Mouse (Mus musculus) forebrain, embryonic 13.5 days (tissue): ENCODE results near the gene Tmed9. TPM values are rescaled to one million over a fixed set of nuclear protein-coding genes. Genes with fewer than 3 reads are reported as not detected.
"Not testable (repeated sequence)": the region's sequence is repeated elsewhere in the genome, so short reads cannot be mapped to it uniquely, and the experiment has no call there.

ENCODE experiments used
- ATAC-seq: fragments of 200-750 bp; cut with Nextera tagmentation; 2 replicates; pipeline ENCODE4 v1.8.0; 2017
- H3K27ac ChIP-seq: fragments of 300-500 bp; sonication (generic); 2 replicates; pipeline ENCODE4 v1.5.1; 2015; ENCODE audit warnings: inconsistent platforms, mild to moderate bottlenecking, moderate library complexity
- H3K27me3 ChIP-seq: fragments of 300-500 bp; sonication (generic); 2 replicates; pipeline ENCODE4 v1.6.1; 2015; ENCODE audit warnings: mild to moderate bottlenecking, inconsistent platforms
- H3K36me3 ChIP-seq: fragments of 300-500 bp; sonication (generic); 2 replicates; pipeline ENCODE4 v1.6.1; 2015; ENCODE audit warnings: mild to moderate bottlenecking, inconsistent platforms; ENCODE audit not compliant: poor library complexity, severe bottlenecking
- H3K4me1 ChIP-seq: fragments of 300-500 bp; sonication (generic); 2 replicates; pipeline ENCODE4 v1.6.1; 2015; ENCODE audit warnings: inconsistent platforms
- H3K4me2 ChIP-seq: fragments of 300-500 bp; sonication (generic); 2 replicates; pipeline ENCODE4 v1.6.1; 2015; ENCODE audit warnings: inconsistent platforms, mild to moderate bottlenecking, moderate library complexity
- H3K4me3 ChIP-seq: fragments of 300-500 bp; sonication (generic); 2 replicates; pipeline ENCODE4 v1.5.1; 2015; ENCODE audit warnings: mild to moderate bottlenecking, inconsistent platforms
- H3K9ac ChIP-seq: fragments of 300-500 bp; sonication (generic); 2 replicates; pipeline ENCODE4 v1.6.1; 2015; ENCODE audit warnings: mild to moderate bottlenecking, inconsistent platforms
- H3K9me3 ChIP-seq: fragments of 300-500 bp; sonication (generic); replicated peaks from 2 replicates; pipeline ENCODE4 v1.6.1; 2016; ENCODE audit warnings: inconsistent platforms
- WGBS: fragments of 180-500 bp; shearing (Covaris S2); methylation state at CpG from one replicate; pipeline ENCODE4 v1.1.7; 2015; 5-methylcytosine and 5-hydroxymethylcytosine counted together
- polyA plus RNA-seq: library from polyadenylated mRNA; unstranded; fragments of >200 nt; fragmentation: Nextera tagmentation; extraction: Ambion mirVana; gene quantifications from 2 replicates; pipeline ENCODE4 v1.2.1, GENCODE M21; 2015

Gene Tmed9
- polyA plus RNA-seq, 1 experiment from 2014 or later: 101 TPM

DNA sequence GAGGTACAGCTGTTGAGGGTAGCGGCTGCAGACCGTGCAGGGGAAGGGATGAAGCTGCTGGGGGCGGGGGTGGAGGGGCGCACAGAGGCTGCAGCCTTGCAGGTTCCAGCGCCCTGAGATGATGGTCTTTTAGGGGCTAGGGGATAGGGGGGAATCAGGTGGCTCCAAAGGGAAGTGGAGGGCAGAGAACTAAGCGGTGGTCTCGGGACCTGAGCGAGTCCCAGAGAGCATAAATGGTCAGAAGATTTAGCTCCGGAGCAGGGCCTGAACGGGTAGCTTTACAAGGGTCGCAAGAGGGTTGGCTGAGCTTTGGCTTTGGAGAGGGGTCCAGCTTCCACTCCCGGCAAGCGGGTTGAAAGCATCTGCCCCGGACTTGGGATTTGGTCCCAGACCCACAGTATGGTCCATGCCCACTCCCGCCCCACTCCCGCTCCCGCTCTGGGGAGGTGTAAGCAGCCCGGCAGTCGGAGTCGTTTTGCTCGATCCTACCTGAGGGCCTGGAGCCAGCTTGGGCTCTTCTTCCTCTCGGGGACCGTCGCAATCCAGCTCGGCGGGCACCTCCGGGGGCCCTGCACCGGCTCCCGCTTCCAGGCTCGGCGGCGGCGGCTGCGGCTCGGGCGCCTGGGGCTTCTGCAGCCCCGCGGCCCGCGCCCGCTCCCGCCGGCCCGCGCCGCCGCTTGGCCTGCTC is 3.1 kb upstream of the Tmed9 start:
- H3K27ac ChIP-seq: peak overlapping the region; percentile 91
- no peaks in the 10 kb centered on the region for H3K27me3 ChIP-seq

DNA sequence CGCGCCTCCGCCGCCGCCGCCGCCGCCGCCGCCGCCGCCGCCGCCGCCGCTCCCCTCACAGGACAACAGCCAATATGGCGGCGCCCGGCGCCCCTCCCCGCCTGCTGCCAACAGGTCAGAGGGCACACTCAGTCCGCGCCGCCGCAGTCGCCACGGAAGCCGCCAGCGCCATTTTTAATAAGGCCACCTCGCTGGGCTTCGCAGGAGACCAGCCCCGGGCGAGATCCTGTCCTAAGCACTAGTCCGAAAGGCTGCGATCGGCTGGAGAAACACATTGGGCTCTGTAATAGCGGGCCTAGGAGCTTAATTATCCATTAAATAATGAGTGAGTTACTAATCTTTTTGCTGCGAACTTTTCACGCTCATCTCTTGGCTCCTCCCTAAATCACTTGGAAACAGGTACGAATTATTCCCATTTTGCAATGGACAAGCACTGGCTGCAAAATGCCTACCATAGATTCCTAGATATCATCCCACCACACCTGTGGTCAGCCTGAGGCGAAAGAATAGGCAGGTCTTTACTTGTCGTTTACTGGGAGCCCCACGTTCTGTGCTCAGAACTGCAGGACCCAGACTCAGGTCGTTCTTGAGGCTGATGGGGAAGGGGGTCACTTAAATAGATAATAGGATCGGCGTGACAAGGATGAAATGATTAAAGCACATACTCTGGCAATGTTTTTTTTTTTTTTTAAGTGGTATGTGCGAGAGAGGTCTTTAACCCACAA is 2.3 kb upstream of the Tmed9 start, which contains the start of gene Fam193b:
Gene Fam193b, minus strand, starts transcription at position 94 of the 725 bp plus-strand sequence.
- ATAC-seq: peak; percentile 93
- 3% methylated on average over 30 of the region's 47 CpGs for WGBS
- peaks cover 39% of the 10 kb centered on the region for H3K4me1 ChIP-seq

More for the DNA sequence above, 3.1 kb upstream of the Tmed9 start:
- 0% methylated on average over 40 of the region's 47 CpGs for WGBS
- peak overlapping the region; percentile 98 for H3K4me2 ChIP-seq
- no peaks in the 10 kb centered on the region for H3K9me3 ChIP-seq
- H3K36me3 ChIP-seq: peaks cover 27% of the 10 kb centered on the region
- peak; percentile 74 for ATAC-seq
- peak overlapping the region; percentile 99 for H3K9ac ChIP-seq
- peak overlapping the region; percentile 96 for H3K4me3 ChIP-seq
- H3K4me1 ChIP-seq: peaks cover 39% of the 10 kb centered on the region

DNA sequence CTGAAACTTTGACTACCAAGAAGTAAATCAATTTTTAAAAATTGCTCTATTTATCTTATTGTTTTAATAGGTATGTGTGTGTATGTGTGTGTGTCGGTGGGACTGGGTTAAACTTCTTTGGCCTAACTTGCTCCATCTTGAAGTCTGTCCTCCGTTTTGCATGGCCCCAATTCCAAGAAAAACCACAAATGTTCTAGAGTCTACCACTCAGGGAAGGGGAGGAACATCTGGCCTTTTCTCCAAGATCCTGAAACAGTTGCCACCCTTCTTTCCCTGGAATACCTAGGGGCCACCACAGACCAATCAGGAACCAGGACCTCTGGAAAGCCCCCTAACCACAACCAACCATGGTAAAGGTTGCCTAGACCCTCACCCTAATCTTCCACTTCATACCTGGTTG is 1.6 kb upstream of the Tmed9 start:
- Histone ChIP-seq H3K4me2 (peak overlapping the region; percentile 30), H3K36me3 (peaks cover 14% of the 10 kb centered on the region), H3K4me3 (peak overlapping the region; percentile 96; the same call in 1 of the 2 replicates), H3K4me1 (peaks cover 35% of the 10 kb centered on the region), H3K27me3 (no peaks in the 10 kb centered on the region), H3K9me3 (no peaks in the 10 kb centered on the region), H3K9ac (no peak overlapping the region), H3K27ac (no peak overlapping the region)
- WGBS: 88% methylated on average over 2 of the region's 2 CpGs
- ATAC-seq: no peak

More for the DNA sequence above, 2.3 kb upstream of the Tmed9 start, which contains the start of gene Fam193b:
- peak within 1 kb of the TSS; percentile 96 for H3K4me3 ChIP-seq
- H3K36me3 ChIP-seq: peaks cover 21% of the 10 kb centered on the region
- H3K27ac ChIP-seq: peak within 1 kb of the TSS; percentile 91
- H3K4me2 ChIP-seq: peak within 1 kb of the TSS; percentile 98
- H3K27me3 ChIP-seq: no peaks in the 10 kb centered on the region
- H3K9ac ChIP-seq: peak within 1 kb of the TSS; percentile 99
- H3K9me3 ChIP-seq: no peaks in the 10 kb centered on the region

DNA sequence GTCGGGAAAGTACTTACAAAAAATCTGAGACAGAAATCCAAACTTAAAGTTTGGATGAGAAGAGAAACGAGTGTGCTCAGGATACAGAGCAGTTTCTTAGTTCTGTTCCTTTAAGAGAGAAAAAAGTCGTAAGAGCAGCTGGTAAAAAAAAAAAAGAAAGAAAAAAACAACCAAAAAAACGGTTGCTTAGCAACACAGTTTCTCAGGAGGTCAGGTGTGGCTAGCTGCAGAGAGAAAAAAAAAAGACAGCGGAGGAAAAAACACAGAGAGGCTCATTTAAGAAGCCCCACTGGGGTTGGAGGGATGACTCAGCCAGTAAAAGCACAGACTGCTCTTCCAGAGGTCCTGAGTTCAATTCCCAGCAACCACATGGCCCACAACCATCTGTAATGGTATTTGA is 789 bp downstream of the Tmed9 start:
- no peak for ATAC-seq
- Histone ChIP-seq H3K27me3 (no peaks in the 10 kb centered on the region), H3K9ac (no peak overlapping the region), H3K36me3 (no peaks in the 10 kb centered on the region), H3K27ac (no peak overlapping the region), H3K4me2 (no peak overlapping the region), H3K4me3 (no peak overlapping the region), H3K4me1 (peaks cover 17% of the 10 kb centered on the region), H3K9me3 (peaks cover 4% of the 10 kb centered on the region; the same call in 1 of the 2 replicates)
- WGBS: 68% methylated on average over 5 of the region's 5 CpGs

DNA sequence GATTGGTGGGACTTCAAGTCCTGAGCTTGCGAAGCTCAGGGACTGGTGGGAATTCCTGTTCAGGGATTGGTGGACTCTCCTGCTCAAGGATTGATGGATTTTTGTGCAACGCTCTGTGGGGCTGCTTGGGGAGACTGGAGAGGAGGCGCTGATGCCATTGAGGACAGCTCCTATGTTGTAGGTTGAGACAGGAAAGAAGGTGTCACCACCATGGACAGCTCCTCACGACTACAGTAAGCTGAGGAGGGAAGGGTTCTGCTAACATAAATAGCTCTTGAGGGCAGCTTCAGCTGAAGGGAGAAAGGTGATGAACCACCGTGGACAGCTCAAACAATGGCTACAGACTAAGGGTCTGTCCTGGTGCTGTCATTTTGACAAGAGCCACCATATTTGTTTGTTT is 2.4 kb downstream of the Tmed9 start:
- Histone ChIP-seq H3K9me3 (peaks cover 4% of the 10 kb centered on the region; the same call in 1 of the 2 replicates), H3K9ac (no peak overlapping the region), H3K27me3 (no peaks in the 10 kb centered on the region), H3K36me3 (no peaks in the 10 kb centered on the region), H3K4me3 (no peak overlapping the region), H3K4me1 (peaks cover 10% of the 10 kb centered on the region), H3K27ac (no peak overlapping the region), H3K4me2 (no peak overlapping the region)
- ATAC-seq: no peak
- 60% methylated on average over 5 of the region's 5 CpGs for WGBS

DNA sequence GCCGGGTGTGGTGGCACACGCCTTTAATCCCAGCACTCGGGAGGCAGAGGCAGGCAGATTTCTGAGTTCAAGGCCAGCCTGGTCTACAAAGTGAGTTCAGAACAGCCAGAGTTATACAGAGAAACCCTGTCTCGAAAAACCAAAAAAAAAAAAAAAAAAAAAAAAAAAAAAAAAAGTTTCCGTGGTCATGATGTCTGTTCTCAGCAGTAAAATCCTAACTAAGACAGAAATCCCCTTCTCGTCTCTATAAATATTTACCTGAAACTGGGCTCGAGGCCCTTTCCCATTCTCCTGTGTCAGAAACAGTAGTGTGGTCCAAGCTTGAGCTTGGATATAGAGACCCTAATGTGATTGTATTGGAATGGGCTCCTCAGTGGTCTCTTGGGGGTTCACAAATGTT is 3.3 kb downstream of the Tmed9 start:
- not testable (repeated sequence) for ATAC-seq, H3K4me2 ChIP-seq, H3K36me3 ChIP-seq, H3K9ac ChIP-seq, H3K9me3 ChIP-seq, H3K4me1 ChIP-seq, H3K27me3 ChIP-seq, H3K27ac ChIP-seq, H3K4me3 ChIP-seq
- 85% methylated on average over 7 of the region's 7 CpGs for WGBS

DNA sequence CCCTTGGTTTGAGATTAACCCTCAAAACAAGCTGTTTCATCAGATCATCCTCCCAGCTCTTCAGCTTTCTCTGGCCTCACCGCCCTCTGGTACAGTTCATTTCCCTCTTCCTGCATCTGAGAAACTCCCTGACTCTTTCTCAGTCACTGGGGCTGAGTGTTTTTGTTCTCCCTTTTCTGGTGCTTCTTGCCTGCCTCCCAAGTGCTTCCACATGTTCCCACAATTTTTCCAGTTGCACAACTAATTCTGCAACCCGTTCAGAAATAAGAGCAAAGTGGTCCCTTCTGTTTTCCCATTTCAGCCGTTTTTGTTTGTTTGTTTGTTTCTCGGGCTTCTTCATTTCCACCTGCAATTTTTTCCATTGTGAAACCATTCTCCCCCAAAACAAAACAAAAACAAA is 4.6 kb downstream of the Tmed9 start:
- H3K27me3 ChIP-seq: no peaks in the 10 kb centered on the region
- no peaks in the 10 kb centered on the region for H3K4me1 ChIP-seq
- H3K9ac ChIP-seq: no peak overlapping the region
- H3K4me3 ChIP-seq: no peak overlapping the region
- no peak for ATAC-seq
- WGBS: 85% methylated on average over 4 of the region's 4 CpGs
- H3K27ac ChIP-seq: no peak overlapping the region
- H3K36me3 ChIP-seq: no peaks in the 10 kb centered on the region
- no peak overlapping the region for H3K4me2 ChIP-seq
- peaks cover 4% of the 10 kb centered on the region; the same call in 1 of the 2 replicates for H3K9me3 ChIP-seq

DNA sequence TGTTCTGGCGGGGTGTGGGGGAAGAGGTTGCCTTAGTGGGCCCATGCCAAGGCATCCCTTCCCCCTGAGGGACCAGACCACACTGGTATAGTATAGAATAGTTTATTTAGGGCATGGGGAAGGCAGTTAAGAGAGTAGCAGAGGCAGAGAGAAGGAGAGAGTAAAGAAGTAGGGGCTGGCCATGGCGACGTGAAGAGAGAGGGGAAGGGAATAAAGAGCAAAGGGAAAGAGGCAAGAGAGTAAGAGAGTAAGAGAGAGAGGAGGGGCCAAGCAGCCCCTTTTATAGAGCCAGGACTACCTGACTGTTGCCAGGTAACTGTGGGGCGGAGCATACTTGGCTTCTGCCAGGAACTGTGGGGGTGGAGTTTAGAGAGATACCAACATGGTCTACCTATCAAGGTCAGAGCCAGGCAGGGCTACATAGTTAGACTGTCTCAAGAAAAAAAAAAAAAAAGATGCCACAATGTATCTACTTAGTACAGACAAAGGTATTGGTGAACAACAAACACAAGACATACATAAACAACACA is 18.5 kb downstream of the Tmed9 start:
- ATAC-seq: no peak

DNA sequence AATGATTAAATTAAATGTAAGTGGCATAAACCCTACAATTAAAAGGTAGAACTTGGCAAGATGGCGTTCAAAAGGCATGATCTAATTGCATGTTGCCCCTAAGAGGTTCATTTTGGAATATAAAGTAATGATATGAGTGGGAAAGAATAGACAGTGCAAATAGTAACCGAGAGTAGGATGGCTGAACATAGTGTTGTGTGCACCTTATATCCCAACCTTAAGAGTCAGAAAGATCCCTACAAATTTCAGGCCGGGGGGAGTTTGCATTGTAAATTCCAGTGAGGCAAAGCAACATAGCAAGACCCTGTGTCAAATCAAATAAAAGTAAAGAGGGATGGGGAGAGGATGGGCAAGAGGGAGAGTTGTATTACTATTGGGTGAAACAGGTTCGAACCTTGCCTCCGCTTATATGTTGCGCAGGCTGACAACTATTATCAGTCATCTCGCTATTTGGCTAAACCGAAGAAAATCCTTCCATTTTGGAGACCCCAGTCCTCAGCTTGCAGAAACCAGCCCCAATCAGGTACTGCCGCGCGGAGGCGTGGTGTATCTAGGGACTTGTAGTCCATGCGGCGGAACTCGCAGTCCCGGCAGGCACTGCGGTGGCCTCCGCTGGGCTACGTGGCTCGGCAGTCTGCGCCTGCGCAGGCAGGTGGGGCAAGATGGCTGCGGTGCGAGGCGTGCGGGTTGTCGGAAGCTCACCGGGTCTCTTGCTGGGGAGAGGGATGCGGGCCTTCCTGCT is 19.2 kb downstream of the Tmed9 start:
- WGBS: 5% methylated on average over 29 of the region's 29 CpGs
- H3K27me3 ChIP-seq: peaks cover 17% of the 10 kb centered on the region
- peak overlapping the region; percentile 87 for H3K4me3 ChIP-seq
- ATAC-seq: peak; percentile 99
- peaks cover 34% of the 10 kb centered on the region for H3K36me3 ChIP-seq
- H3K9me3 ChIP-seq: no peaks in the 10 kb centered on the region
- H3K9ac ChIP-seq: peak overlapping the region; percentile 77
- H3K4me2 ChIP-seq: peak overlapping the region; percentile 82
- H3K4me1 ChIP-seq: peaks cover 17% of the 10 kb centered on the region
- peak overlapping the region; percentile 72 for H3K27ac ChIP-seq

More for the DNA sequence above, 18.5 kb downstream of the Tmed9 start:
- Histone ChIP-seq H3K36me3 (peaks cover 28% of the 10 kb centered on the region), H3K4me1 (peaks cover 17% of the 10 kb centered on the region), H3K4me2 (no peak overlapping the region), H3K27me3 (peaks cover 17% of the 10 kb centered on the region), H3K9ac (no peak overlapping the region), H3K4me3 (no peak overlapping the region), H3K27ac (no peak overlapping the region), H3K9me3 (no peaks in the 10 kb centered on the region)
- 73% methylated on average over 4 of the region's 4 CpGs for WGBS

DNA sequence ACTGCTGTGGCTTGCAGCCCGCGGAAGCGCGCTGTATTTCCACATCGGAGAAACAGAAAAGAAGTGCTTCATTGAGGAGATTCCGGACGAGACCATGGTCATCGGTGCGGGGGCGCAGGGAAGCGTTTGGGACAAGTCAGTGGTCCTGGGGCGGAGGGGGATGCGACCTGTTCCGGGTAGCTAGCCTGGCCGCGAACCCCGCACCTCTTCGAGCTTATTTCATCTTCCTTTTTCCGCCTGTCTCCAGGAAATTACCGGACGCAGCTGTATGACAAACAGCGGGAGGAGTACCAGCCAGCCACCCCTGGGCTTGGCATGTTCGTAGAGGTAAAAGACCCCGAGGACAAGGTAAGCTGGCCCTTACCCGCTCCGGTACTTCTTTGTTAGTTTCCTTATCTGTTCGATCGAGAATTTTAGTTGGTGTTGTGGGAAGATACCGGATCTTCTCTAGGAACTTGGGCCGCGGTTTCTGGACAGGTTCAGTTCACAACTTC is 19.8 kb downstream of the Tmed9 start:
- WGBS: under 1% methylated on average over 31 of the region's 31 CpGs
- Histone ChIP-seq H3K4me3 (peak overlapping the region; percentile 87), H3K36me3 (peaks cover 40% of the 10 kb centered on the region), H3K9ac (peak overlapping the region; percentile 77), H3K27ac (peak overlapping the region; percentile 72), H3K4me1 (peaks cover 17% of the 10 kb centered on the region), H3K4me2 (peak overlapping the region; percentile 82), H3K9me3 (no peaks in the 10 kb centered on the region), H3K27me3 (peaks cover 17% of the 10 kb centered on the region)
- peak; percentile 61 for ATAC-seq

DNA sequence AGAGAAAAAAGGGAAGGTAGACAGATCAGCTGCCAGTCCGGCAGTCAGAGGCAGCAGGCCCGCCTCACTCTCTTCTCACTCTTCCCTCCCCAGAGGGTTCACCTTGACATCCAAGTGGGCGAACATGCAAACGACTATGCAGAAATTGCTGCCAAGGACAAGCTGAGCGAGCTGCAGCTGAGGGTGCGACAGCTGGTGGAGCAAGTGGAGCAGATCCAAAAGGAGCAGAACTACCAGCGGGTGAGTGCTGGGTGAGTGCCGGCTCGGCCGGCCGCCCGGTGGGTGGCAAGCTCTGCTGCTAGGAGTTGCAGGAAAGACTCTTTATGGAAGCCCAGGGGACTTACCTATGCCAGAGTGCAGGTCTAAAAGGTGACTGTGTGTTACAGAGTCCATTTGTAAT is 21.8 kb downstream of the Tmed9 start:
- H3K9ac ChIP-seq: 0 out of 2 replicates have a peak overlapping the region, but pooled peaks have one; percentile 8
- H3K4me3 ChIP-seq: no peak overlapping the region
- peaks cover 10% of the 10 kb centered on the region; the same call in 1 of the 2 replicates for H3K27me3 ChIP-seq
- no peak overlapping the region for H3K27ac ChIP-seq
- no peaks in the 10 kb centered on the region for H3K9me3 ChIP-seq
- H3K4me2 ChIP-seq: no peak overlapping the region
- ATAC-seq: no peak
- 89% methylated on average over 12 of the region's 12 CpGs for WGBS
- peaks cover 43% of the 10 kb centered on the region for H3K36me3 ChIP-seq
- H3K4me1 ChIP-seq: peaks cover 22% of the 10 kb centered on the region
